Mouse (Mus musculus) heart, adult 2 months (tissue): Measurements from ENCODE around the gene Ren1.

Source experiments
- CTCF ChIP-seq: fragments of 200-600 bp; IDR thresholded peaks from 2 replicates; pipeline ENCODE4 v1.8.1; 2022; ENCODE audit warnings: antibody characterized with exemption, mild to moderate bottlenecking, moderate library complexity
- POLR2A ChIP-seq: fragments of 200-500 bp; IDR thresholded peaks from 2 replicates; pipeline ENCODE4 v1.6.1; 2011; ENCODE audit warnings: mild to moderate bottlenecking, low read depth, low read length, control low read depth; ENCODE audit not compliant: insufficient read depth

GRCm38 (mm10) chr1:133379986-133380320, 29.6 kb downstream of the Ren1 start:
- TF ChIP-seq CTCF (no peak), POLR2A (no peak)
